ENCODE assay signal across 1 mouse cellular context in genomic region chr5:43461987-43462715, GRCm38 (mm10).
TF ChIP-seq lines count a peak whose summit lies in the region.

No protein-coding gene starts in this region.

TF ChIP-seq in CH12.LX, 34 proteins besides CTCF, POLR2A, EP300 and RAD21 (continued from another document):
- no peak for TF ChIP-seq PAX5 (IDR thresholded peaks at IDR 0.05; ENCODE audit: low read length)
- peak; percentile 53; the same call in 1 of the 2 replicates for TF ChIP-seq MAX (IDR thresholded peaks at IDR 0.05; ENCODE audit: low read length)
- no peak for TF ChIP-seq ZKSCAN1 (IDR thresholded peaks at IDR 0.05; ENCODE audit: borderline replicate concordance, low read depth, low read length)
- no peak for TF ChIP-seq SMC3 (IDR thresholded peaks at IDR 0.05; ENCODE audit: low read depth, low read length)
- TF ChIP-seq HCFC1 (IDR thresholded peaks at IDR 0.05; ENCODE audit: low read depth, low read length): no peak
TF ChIP-seq in CH12.LX: peak in this region for 14.
